Mouse (Mus musculus): ENCODE measurements at regions not wholly inside any gene's neighbourhood (a gene's known extent, or its start where the extent isn't known, plus 50 kb on each side); places are given as distances from the start of the nearest gene placed in this dataset.

- peak; percentile 29 for DNase-seq
Observed at GRCm38 (mm10) chr13:46350075-46350747, 68.0 kb upstream of the Rbm24 start.

GRCm38 (mm10) chr13:46355306-46355705 lies 62.9 kb upstream of the Rbm24 start:
- DNase-seq: no peak

- DNase-seq: no peak
Observed at GRCm38 (mm10) chr13:46355975-46356374, 62.3 kb upstream of the Rbm24 start.

DNA sequence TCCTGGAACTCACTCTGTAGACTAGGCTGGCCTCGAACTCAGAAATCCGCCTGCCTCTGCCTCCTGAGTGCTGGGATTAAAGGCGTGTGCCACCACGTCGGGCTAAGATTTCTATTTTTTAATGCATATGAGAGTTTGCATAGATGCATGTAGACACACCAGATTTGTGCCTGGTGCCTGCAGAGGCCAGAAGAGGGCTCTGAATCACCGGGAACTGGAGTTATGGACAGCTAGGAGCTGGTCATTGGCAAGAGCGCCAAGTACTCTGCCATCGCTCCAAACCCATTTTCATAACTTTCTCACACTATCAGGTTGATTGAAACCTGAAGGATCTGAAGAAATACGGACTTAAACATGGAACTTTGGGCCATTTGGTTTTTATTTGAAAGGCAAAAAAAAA lies 61.2 kb upstream of the Rbm24 start:
- no peak for DNase-seq

DNA sequence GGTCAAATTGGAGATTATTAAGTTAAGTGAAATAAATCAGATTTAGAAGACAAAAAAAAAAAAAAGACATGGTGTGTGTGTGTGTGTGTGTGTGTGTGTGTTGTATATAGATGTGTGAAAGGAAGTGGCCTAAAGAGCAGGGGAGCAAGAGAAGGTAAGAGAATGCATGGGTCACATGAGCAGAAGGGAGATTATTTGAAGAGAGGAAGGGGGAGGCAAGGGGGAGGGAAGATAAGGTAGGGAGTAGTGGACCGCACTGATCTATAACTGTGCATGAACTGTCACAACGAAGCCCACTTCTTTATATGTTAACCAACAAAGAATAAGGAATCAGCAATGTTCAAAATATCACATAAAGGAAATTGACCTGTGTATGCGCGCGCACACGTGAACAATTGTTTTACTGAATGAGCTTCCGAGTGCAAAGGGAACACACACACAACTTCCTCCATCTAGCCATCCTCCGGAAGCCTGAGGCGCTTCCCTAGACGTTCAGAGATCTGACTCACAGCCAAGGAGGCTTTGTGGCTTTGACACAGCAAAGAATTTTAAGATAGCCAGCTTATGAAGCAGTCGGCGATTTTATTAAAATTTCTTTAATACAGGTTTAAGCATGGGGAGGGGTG lies 57.6 kb upstream of the Rbm24 start:
- DNase-seq: no peak

DNA sequence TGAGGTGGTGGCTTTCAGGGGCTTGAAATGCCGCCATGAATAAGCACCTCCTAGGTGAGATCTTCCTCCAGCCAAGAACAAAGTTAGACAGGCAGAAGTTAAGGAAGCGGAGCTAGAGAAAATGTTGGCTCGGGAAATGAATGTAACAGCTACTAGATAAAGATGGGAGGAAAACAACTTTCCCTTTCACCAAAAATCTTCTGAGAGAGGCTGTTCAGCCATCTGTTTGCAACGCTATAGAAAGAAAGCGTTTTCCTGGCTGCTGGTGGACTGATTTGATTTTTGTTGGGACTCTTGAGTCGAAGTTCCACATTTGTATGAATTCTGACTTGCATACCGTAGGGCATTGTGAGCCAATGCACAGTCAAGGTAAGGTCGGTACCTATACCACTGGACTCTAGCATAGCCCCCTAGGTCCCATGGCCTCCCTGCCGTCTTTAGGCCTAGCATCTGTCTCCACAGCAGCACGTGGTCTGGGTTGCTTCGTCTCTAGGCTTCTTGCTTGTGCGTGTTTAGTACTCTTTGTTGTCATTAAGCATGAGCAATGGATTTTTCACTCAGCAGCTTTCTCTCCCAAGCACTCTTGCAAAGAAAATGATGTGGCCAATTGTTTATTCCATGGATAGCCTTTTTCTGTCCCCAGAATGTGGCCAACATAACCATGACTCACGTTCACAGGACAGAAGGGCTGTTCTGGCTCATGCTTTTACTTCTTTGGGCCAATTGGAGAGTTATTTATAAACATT lies 54.6 kb upstream of the Rbm24 start:
- no peak for DNase-seq

GRCm38 (mm10) chr13:46364202-46364912 lies 53.9 kb upstream of the Rbm24 start:
- no peak for DNase-seq

- no peak for DNase-seq
Observed at GRCm38 (mm10) chr13:46365292-46365691, 52.9 kb upstream of the Rbm24 start.

Measured in kidney, adult 18-20 months (tissue).